Comparison of ENCODE assay signal across 8 mouse cellular contexts in the genomic region with DNA sequence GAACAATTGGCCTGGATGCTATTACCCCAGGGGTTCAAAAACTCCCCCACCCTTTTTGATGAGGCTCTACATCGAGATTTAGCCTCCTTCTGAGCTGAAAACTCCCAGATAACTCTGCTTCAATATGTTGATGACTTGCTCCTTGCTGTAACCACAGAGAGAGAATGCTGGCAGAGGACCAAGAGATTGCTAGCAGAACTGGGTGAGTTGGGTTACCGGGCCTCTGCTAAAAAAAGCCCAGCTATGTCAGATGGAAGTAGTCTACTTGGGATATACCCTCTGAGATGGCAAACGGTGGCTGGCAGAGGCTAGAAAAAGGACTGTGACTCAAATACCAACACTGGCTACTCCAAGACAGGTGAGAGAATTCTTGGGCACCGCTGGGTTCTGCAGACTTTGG.
DNase-seq lines count a peak whose midpoint lies in the region; ATAC-seq and TF ChIP-seq lines count a peak whose summit lies in the region.
"Not testable (repeated sequence)": the region's sequence is repeated elsewhere in the genome, so short reads cannot be mapped to it uniquely, and the experiment has no call there.

No protein-coding gene starts in this region.

- 64% methylated on average over 4 of the region's 4 CpGs for WGBS in lung, embryonic 14.5 days

- H3K9me3 ChIP-seq in lung, embryonic 14.5 days (ENCODE audit: low read depth, low read length) = not testable (repeated sequence)

- TF ChIP-seq CTCF in lung, embryonic 14.5 days (IDR thresholded peaks at IDR 0.05; ENCODE audit: low read depth) = not testable (repeated sequence)

- not testable (repeated sequence) for H3K4me2 ChIP-seq in lung, embryonic 14.5 days

- H3K27me3 ChIP-seq in lung, embryonic 14.5 days (ENCODE audit: insufficient read depth, low read length) = not testable (repeated sequence)

- not testable (repeated sequence) for H3K36me3 ChIP-seq in lung, embryonic 14.5 days (ENCODE audit: insufficient read depth)

- ATAC-seq in lung, embryonic 14.5 days (ENCODE audit: insufficient read depth) = not testable (repeated sequence)

- H3K4me3 ChIP-seq in lung, embryonic 14.5 days (ENCODE audit: low read depth, low read length) = not testable (repeated sequence)

- H3K9ac ChIP-seq in lung, embryonic 14.5 days = not testable (repeated sequence)

- intact Hi-C loops in heart, postnatal 10 days (cut with DNase I) = not testable (repeated sequence)

- H3K4me1 ChIP-seq in lung, embryonic 14.5 days (ENCODE audit: insufficient read depth) = not testable (repeated sequence)

- DNase-seq in NIH3T3 (ENCODE audit: low read depth) = peak; percentile 10
- peak; percentile 9 to 17 for DNase-seq in cerebellum, postnatal 14 days
- DNase-seq in gastrocnemius, adult 18-20 months (ENCODE audit: low spot score) = peak; percentile 10
- DNase-seq in heart, adult 18-20 months = peak; percentile 42 to 55
- peak; percentile 24 to 33 for DNase-seq in heart, adult 9 months (ENCODE audit: low spot score in 2 of 2)
- DNase-seq in heart, postnatal 10 days = peak; percentile 52 to 57
- DNase-seq in lung, embryonic 14.5 days = peak; percentile 17
- peak; percentile 25 for DNase-seq in skeletal muscle tissue, adult 2 months (ENCODE audit: low read depth, low spot score)

- H3K27ac ChIP-seq in lung, embryonic 14.5 days (ENCODE audit: low read depth) = not testable (repeated sequence)
